ENCODE assay signal across 9 mouse cellular contexts in the genomic region with DNA sequence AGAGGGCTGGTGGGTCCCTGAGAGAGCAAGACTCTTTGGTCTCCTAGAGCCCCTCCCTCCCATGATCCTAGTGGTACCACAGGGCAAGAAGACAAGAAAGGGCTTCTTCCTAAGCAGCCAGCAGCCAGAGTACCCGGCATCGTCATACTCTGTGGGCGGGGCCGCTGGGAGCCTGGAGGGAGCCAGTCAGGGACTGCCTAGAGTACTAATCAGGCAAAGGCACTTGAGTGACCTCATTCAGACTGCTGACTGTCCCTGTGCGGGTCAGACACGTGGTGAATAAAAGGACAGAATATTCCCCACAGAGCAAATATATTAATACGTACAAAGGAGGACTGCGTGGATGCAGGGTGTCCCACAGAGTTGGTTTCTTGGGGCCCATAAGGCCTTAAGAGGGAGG. TPM values are rescaled to one million over a fixed set of nuclear protein-coding genes. Genes with fewer than 3 reads are reported as not detected.
A peak's percentile ranks its signal among the peaks of the same experiment; 100 is the strongest.
DNase-seq lines count a peak whose midpoint lies in the region; ATAC-seq and TF ChIP-seq lines count a peak whose summit lies in the region.
"Had no signal": no experiment of that assay in that cellular context is flagged by ENCODE, and none has a peak within 500 bp of the region (broad histone marks: within the 10 kb centered on the region; RNA-seq: fewer than 3 reads in every experiment).

No protein-coding gene starts in this region.

- 60% methylated on average over 8 of the region's 8 CpGs for WGBS in kidney, postnatal 0 days
- WGBS in heart, adult 2 months: 40% methylated on average over 8 of the region's 8 CpGs
- 66% methylated on average over 8 of the region's 8 CpGs for WGBS in intestine, postnatal 0 days

- peaks cover 48% of the 10 kb centered on the region for H3K36me3 ChIP-seq in kidney, postnatal 0 days (ENCODE audit: insufficient read depth, low read length)
- no peaks in the 10 kb centered on the region for H3K36me3 ChIP-seq in heart, adult 2 months (ENCODE audit: control insufficient read depth, insufficient read depth, low read length)
- peaks cover 27% of the 10 kb centered on the region; the same call in 1 of the 2 replicates for H3K36me3 ChIP-seq in intestine, postnatal 0 days (ENCODE audit: control insufficient read depth, insufficient read depth)

- H3K4me2 ChIP-seq in kidney, postnatal 0 days (ENCODE audit: low read length): no peak overlapping the region
- no peak overlapping the region for H3K4me2 ChIP-seq in intestine, postnatal 0 days (replicated peaks; ENCODE audit: low read depth)

- no peaks in the 10 kb centered on the region for H3K9me3 ChIP-seq in kidney, postnatal 0 days (replicated peaks; ENCODE audit: low read length)
- no peaks in the 10 kb centered on the region for H3K9me3 ChIP-seq in intestine, postnatal 0 days (ENCODE audit: control insufficient read depth)

- TF ChIP-seq EP300 in heart, adult 2 months (IDR thresholded peaks at IDR 0.05; ENCODE audit: insufficient read depth, low read depth, low read length): peak; percentile 95

- no peak overlapping the region for H3K4me3 ChIP-seq in kidney, postnatal 0 days (replicated peaks; ENCODE audit: low read depth, low read length)
- H3K4me3 ChIP-seq in heart, adult 2 months: no peak overlapping the region
- no peak overlapping the region for H3K4me3 ChIP-seq in intestine, postnatal 0 days (ENCODE audit: low read depth, low read length)

- ATAC-seq in kidney, postnatal 0 days (replicated peaks; ENCODE audit: low FRiP score, low read depth): no peak
- ATAC-seq in intestine, postnatal 0 days: peak; percentile 60

- no peak for TF ChIP-seq CTCF in kidney, postnatal 0 days (IDR thresholded peaks at IDR 0.05; ENCODE audit: low read depth)
- TF ChIP-seq CTCF in heart, adult 2 months (IDR thresholded peaks at IDR 0.05): no peak
- TF ChIP-seq CTCF in intestine, postnatal 0 days (IDR thresholded peaks at IDR 0.05; ENCODE audit: low read depth): no peak

- no peaks in the 10 kb centered on the region for H3K27me3 ChIP-seq in kidney, postnatal 0 days (ENCODE audit: insufficient read depth, low read length)
- H3K27me3 ChIP-seq in heart, adult 2 months (ENCODE audit: control insufficient read depth, insufficient read depth, low read length): no peaks in the 10 kb centered on the region
- no peaks in the 10 kb centered on the region for H3K27me3 ChIP-seq in intestine, postnatal 0 days (replicated peaks; ENCODE audit: control insufficient read depth, insufficient read depth, low read length)

- intact Hi-C loops in heart, adult 2 months (cut with DNase I): loop anchor here (5.0 kb wide), 2 partner anchors 118 to 233 kb away; partner anchors contain the start of gene Sec16a

- H3K27ac ChIP-seq in kidney, postnatal 0 days: 0 out of 2 replicates have a peak overlapping the region, but pooled peaks have one; percentile 22
- H3K27ac ChIP-seq in heart, adult 2 months: peak overlapping the region; percentile 95
- H3K27ac ChIP-seq in intestine, postnatal 0 days (ENCODE audit: low read depth, low read length): no peak overlapping the region

- no peaks in the 10 kb centered on the region for H3K79me2 ChIP-seq in heart, adult 2 months (replicated peaks; ENCODE audit: control insufficient read depth, insufficient read depth, low read length)

- no peak for DNase-seq in kidney, postnatal 0 days (ENCODE audit: low spot score)
- DNase-seq in kidney, adult 18-20 months: no peak
- DNase-seq in adrenal gland, adult 8-10 months: peak; percentile 67
- peak; percentile 75 to 86 for DNase-seq in heart, adult 2 months
- no peak for DNase-seq in T-cell, adult 2 months (ENCODE audit: low spot score)
- DNase-seq in frontal cortex, postnatal 36 days (ENCODE audit: low spot score in 2 of 2): no peak
- no peak for DNase-seq in ovary, postnatal 36 days (ENCODE audit: low spot score)

- TF ChIP-seq POLR2A in heart, adult 2 months (IDR thresholded peaks at IDR 0.05; ENCODE audit: insufficient read depth, low read depth, low read length): 0 out of 2 replicates have a peak, but pooled peaks have one; percentile 12

- H3K4me1 ChIP-seq in kidney, postnatal 0 days (replicated peaks; ENCODE audit: insufficient read depth, low read length): no peaks in the 10 kb centered on the region
- H3K4me1 ChIP-seq in heart, adult 2 months (ENCODE audit: control insufficient read depth, insufficient read depth, low read length): peaks cover 9% of the 10 kb centered on the region
- no peaks in the 10 kb centered on the region for H3K4me1 ChIP-seq in intestine, postnatal 0 days (replicated peaks; ENCODE audit: control insufficient read depth, insufficient read depth, low read length)

- H3K9ac ChIP-seq in kidney, postnatal 0 days (ENCODE audit: low read depth, low read length): no peak overlapping the region
- H3K9ac ChIP-seq in heart, adult 2 months (ENCODE audit: low read depth, low read length): peak overlapping the region; percentile 40; the same call in 1 of the 2 replicates
- no peak overlapping the region for H3K9ac ChIP-seq in intestine, postnatal 0 days (ENCODE audit: low read depth, low read length)

RNA-seq across cellular contexts. Expression of gene Gpsm1, which starts 14.1 kb away (rescaled TPM):
- 21.3 and 23.1 TPM in 2 replicates for polyA plus RNA-seq in kidney, postnatal 0 days (2015; fragmentation: Nextera tagmentation; extraction: Ambion mirVana)
- total RNA-seq in adrenal gland, adult 8-10 months (2022): 10 to 100 TPM; 10.7 to 41.6 (median 24.6) TPM
- 100 to 1,000 TPM; 169 to 249 TPM for total RNA-seq in heart, adult 2 months (2021)
- polyA plus RNA-seq in heart, adult 2 months (2012; rRNA removed): 301 and 369 TPM in 2 replicates
- 6.3 and 6.9 TPM in 2 replicates for polyA plus RNA-seq in intestine, postnatal 0 days (2015; fragmentation: Nextera tagmentation; extraction: Ambion mirVana)

RNA-seq across cellular contexts. Expression of gene Dnlz, which starts 22.5 kb away (rescaled TPM):
- 24.2 and 25.8 TPM in 2 replicates for polyA plus RNA-seq in kidney, postnatal 0 days (2015; fragmentation: Nextera tagmentation; extraction: Ambion mirVana)
- total RNA-seq in adrenal gland, adult 8-10 months (2022): 10 to 100 TPM; 21.0 to 23.8 (median 21.9) TPM
- total RNA-seq in heart, adult 2 months (2021): 10 to 100 TPM; 23.2 to 25.9 TPM
- 22.6 and 22.7 TPM in 2 replicates for polyA plus RNA-seq in heart, adult 2 months (2012; rRNA removed)
- 16.4 and 17.0 TPM in 2 replicates for polyA plus RNA-seq in intestine, postnatal 0 days (2015; fragmentation: Nextera tagmentation; extraction: Ambion mirVana)

RNA-seq across cellular contexts. Expression of gene Card9, which starts 31.3 kb away (rescaled TPM):
- polyA plus RNA-seq in kidney, postnatal 0 days (2015; fragmentation: Nextera tagmentation; extraction: Ambion mirVana): 1.1 TPM in 2 replicates
- total RNA-seq in adrenal gland, adult 8-10 months (2022): 1 to 10 TPM; 1.1 to 3.4 (median 2.2) TPM
- total RNA-seq in heart, adult 2 months (2021): 1 to 10 TPM; 1.0 to 1.2 TPM
- 2.3 and 4.1 TPM in 2 replicates for polyA plus RNA-seq in heart, adult 2 months (2012; rRNA removed)
- polyA plus RNA-seq in intestine, postnatal 0 days (2015; fragmentation: Nextera tagmentation; extraction: Ambion mirVana): 0.26 and 0.33 TPM in 2 replicates

RNA-seq across cellular contexts. Expression of gene Ccdc187, which starts 35.0 kb away (rescaled TPM):
- 0.04 TPM in 1 of 2 replicates, not detected in the other for polyA plus RNA-seq in kidney, postnatal 0 days (2015; fragmentation: Nextera tagmentation; extraction: Ambion mirVana)
- total RNA-seq in adrenal gland, adult 8-10 months (2022): 1 to 10 TPM in 3 of 4 experiments, under 1 TPM in 1; 0.32 to 4.1 (median 2.2) TPM
- total RNA-seq in heart, adult 2 months (2021): under 1 TPM; 0.09 to 0.13 TPM
- polyA plus RNA-seq in heart, adult 2 months (2012; rRNA removed): 0.09 and 0.37 TPM in 2 replicates
- polyA plus RNA-seq in intestine, postnatal 0 days (2015; fragmentation: Nextera tagmentation; extraction: Ambion mirVana): 0.09 and 0.21 TPM in 2 replicates
- polyA plus RNA-seq: liver, adult 2 months had no signal

RNA-seq across cellular contexts. Expression of gene Snapc4, which starts 51.1 kb away (rescaled TPM):
- 12.9 and 14.6 TPM in 2 replicates for polyA plus RNA-seq in kidney, postnatal 0 days (2015; fragmentation: Nextera tagmentation; extraction: Ambion mirVana)
- total RNA-seq in adrenal gland, adult 8-10 months (2022): 10 to 100 TPM; 24.7 to 68.1 (median 42.8) TPM
- total RNA-seq in heart, adult 2 months (2021): 1 to 10 TPM; 7.2 to 9.5 TPM
- polyA plus RNA-seq in heart, adult 2 months (2012; rRNA removed): 20.4 and 24.3 TPM in 2 replicates
- 5.6 and 6.7 TPM in 2 replicates for polyA plus RNA-seq in intestine, postnatal 0 days (2015; fragmentation: Nextera tagmentation; extraction: Ambion mirVana)

Comparison
In these comparisons a context has a peak if more than half of its experiments do, and no peak if none do; other contexts are left out.
1. DNase-seq: peak in adrenal gland, adult 8-10 months (single experiment) and heart, adult 2 months (2 of 2); none in kidney, postnatal 0 days (single experiment), kidney, adult 18-20 months (single experiment), T-cell, adult 2 months (single experiment), frontal cortex, postnatal 36 days (0 of 2) and ovary, postnatal 36 days (single experiment).
2. RNA of gene Gpsm1, which starts 14.1 kb away (polyA plus RNA-seq): 301 to 369 TPM in heart, adult 2 months; 21.3 to 23.1 TPM in kidney, postnatal 0 days and 6.3 to 6.9 TPM in intestine, postnatal 0 days; every median in the first group is over 10 times any median in the second.